Mouse (Mus musculus) kidney, embryonic 15.5 days (tissue): ENCODE measurements around the gene Snai1. TPM values are rescaled to one million over a fixed set of nuclear protein-coding genes. Genes with fewer than 3 reads are reported as not detected.

Experiments
- polyA plus RNA-seq: library from polyadenylated mRNA; unstranded; fragments of >200 nt; fragmentation: Nextera tagmentation; extraction: Ambion mirVana; gene quantifications from 2 replicates; pipeline ENCODE4 v1.2.1, GENCODE M21; 2015

The Snai1 gene
- polyA plus RNA-seq, 1 experiment from 2014 or later = 37.7 TPM

Other genes starting within 250 kb of the Snai1 start
- gene B4galt5, start 189.0 kb upstream of the Snai1 start, polyA plus RNA-seq = 9.6 and 12.7 TPM in 2 replicates
- 21.9 and 27.1 TPM in 2 replicates for gene Slc9a8, start 116.5 kb upstream of the Snai1 start, polyA plus RNA-seq
- gene Rnf114, start 45.5 kb upstream of the Snai1 start, polyA plus RNA-seq = 89.9 and 91.9 TPM in 2 replicates
- gene Spata2, start 45.3 kb upstream of the Snai1 start, polyA plus RNA-seq = 17.8 and 17.9 TPM in 2 replicates
- gene Ube2v1, start 93.9 kb downstream of the Snai1 start, polyA plus RNA-seq = 284 and 313 TPM in 2 replicates
- 12.1 and 12.8 TPM in 2 replicates for gene Gm20431, start 123.3 kb downstream of the Snai1 start, polyA plus RNA-seq
- gene Cebpb, start 150.7 kb downstream of the Snai1 start, polyA plus RNA-seq = 5.1 and 5.7 TPM in 2 replicates
- gene Tmem189, start 151.6 kb downstream of the Snai1 start, polyA plus RNA-seq = 47.3 and 48.1 TPM in 2 replicates